Mouse (Mus musculus): Measurements from ENCODE around the gene Scn3a. TPM values are rescaled to one million over a fixed set of nuclear protein-coding genes. Genes with fewer than 3 reads are reported as not detected.

Scn3a gene
- polyA plus RNA-seq (2014; fragmentation: Nextera tagmentation; extraction: Ambion mirVana): 0.99 and 1.1 TPM in 2 replicates

DNA sequence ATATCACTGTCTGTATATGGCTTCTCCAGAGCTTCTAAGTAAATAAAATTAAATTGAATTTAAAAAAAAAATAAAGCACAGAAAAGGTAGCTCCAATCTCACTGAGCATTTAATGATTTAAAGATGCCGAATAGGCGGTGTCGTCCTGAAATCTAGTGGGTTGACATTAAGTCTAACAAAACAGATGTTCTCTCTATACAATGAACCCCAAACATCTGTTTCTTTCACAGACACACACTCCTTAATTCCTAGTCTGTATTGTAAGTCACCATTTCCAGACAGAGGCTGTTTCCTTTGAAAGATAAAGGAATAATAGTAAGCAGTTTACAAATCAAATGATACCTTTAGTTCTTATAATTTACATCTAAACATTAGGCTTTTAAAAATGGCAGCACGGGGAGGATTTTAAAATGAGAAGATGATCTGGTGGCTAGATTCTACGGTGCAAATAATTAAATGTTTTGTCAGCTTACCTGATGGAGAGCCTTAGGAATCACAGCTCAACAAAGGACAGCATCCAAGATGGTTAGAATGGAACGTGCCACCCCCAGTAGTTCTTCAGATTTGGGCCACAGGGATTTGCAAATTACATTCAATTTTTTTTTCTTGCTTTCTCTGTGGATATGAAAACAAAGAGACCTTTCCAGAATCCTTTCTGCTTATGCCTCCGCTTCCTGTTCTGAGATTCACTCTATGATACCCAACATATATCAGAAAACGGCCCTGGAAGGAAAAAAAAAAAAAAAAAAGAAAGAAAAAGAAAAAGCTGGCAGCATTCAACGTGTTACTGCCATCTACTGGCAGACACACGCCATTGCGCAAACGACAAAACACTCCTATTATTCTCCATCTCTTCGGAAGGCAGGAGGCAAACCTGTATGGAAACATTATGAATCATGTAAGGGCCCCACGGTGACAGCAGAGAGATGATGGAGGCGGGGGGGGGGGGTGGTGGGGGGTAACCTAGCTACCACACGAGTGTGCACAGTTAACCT, at the start of gene Scn3a:
Gene Scn3a, minus strand, starts transcription at position 835 of the 995 bp plus-strand sequence.
- no peaks in the 10 kb centered on the region for H3K9me3 ChIP-seq (ENCODE audit: control insufficient read depth, low read length)
- ATAC-seq (ENCODE audit: insufficient number of reproducible peaks, low FRiP score, low TSS enrichment, low read depth) (no peak), DNase-seq (ENCODE audit: low spot score) (peak; percentile 68)
- no peaks in the 10 kb centered on the region for H3K36me3 ChIP-seq (ENCODE audit: control insufficient read depth, insufficient read depth, low read length)
- H3K4me2 ChIP-seq (ENCODE audit: low read depth, severe bottlenecking): no peak within 1 kb of the TSS
- WGBS: 24% methylated on average over 16 of the region's 16 CpGs
- no peak within 1 kb of the TSS for H3K4me3 ChIP-seq (ENCODE audit: low read depth, low read length)
- H3K4me1 ChIP-seq (ENCODE audit: control insufficient read depth, insufficient read depth, low read length): no peaks in the 10 kb centered on the region; the same call in 1 of the 2 replicates
- H3K9ac ChIP-seq (ENCODE audit: low read length): no peak within 1 kb of the TSS
- no peaks in the 10 kb centered on the region for H3K27me3 ChIP-seq (ENCODE audit: control insufficient read depth, insufficient read depth, low read length)
- H3K27ac ChIP-seq (replicated peaks; ENCODE audit: low read depth, low read length): no peak within 1 kb of the TSS

DNA sequence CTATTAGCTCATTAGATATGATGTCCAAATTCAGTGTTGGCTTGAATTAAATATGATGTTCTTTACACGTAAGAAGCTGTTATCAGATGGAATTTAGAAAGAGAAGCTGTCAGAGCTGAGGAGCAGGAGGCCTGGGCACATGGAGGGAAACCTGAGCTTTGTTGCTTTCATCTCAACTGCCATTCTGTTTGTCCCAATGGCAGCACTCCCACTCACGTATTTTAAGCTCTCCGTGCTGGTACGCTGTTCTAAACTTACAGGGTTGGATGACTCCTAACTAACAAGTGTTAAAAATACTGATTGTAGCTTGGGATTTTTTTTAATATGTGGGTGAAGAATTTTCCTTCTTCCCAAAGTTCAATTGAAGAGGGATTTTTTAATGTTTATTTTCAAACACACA, 44.5 kb upstream of the Scn3a start:
- no peak for ATAC-seq (ENCODE audit: insufficient number of reproducible peaks, low FRiP score, low TSS enrichment, low read depth)

DNA sequence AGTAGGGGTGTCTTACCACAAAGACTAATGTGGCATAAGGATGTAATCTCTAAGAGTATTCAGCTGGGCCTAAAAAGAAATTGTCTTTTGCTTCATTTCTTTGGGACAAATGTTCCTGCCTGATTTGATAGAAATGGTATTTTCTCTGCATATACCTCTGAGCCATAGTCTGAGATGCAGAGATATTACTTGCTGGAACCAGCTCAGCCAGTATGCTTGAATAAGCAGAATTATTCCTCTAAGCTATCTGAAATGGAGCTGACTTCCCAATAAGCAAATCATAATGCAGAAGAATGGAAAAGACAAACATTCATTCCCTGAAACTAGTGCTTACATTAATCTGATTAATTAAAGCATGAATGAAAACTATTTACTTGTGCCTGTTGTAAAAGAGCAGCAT, 40.4 kb upstream of the Scn3a start:
- no peaks in the 10 kb centered on the region for H3K4me1 ChIP-seq (ENCODE audit: control insufficient read depth, insufficient read depth, low read length)
- DNase-seq (ENCODE audit: low spot score): no peak
- no peak for ATAC-seq (ENCODE audit: insufficient number of reproducible peaks, low FRiP score, low TSS enrichment, low read depth)

More for the DNA sequence above, 44.5 kb upstream of the Scn3a start:
- WGBS: 84% methylated on average over 4 of the region's 4 CpGs
- no peak overlapping the region for H3K9ac ChIP-seq (ENCODE audit: low read length)
- no peak for DNase-seq (ENCODE audit: low spot score)
- H3K36me3 ChIP-seq (ENCODE audit: control insufficient read depth, insufficient read depth, low read length): no peaks in the 10 kb centered on the region
- H3K4me3 ChIP-seq (ENCODE audit: low read depth, low read length): no peak overlapping the region
- no peaks in the 10 kb centered on the region for H3K4me1 ChIP-seq (ENCODE audit: control insufficient read depth, insufficient read depth, low read length)
- no peaks in the 10 kb centered on the region for H3K9me3 ChIP-seq (ENCODE audit: control insufficient read depth, low read length)
- H3K4me2 ChIP-seq (ENCODE audit: low read depth, severe bottlenecking): no peak overlapping the region
- no peaks in the 10 kb centered on the region for H3K27me3 ChIP-seq (ENCODE audit: control insufficient read depth, insufficient read depth, low read length)
- no peak overlapping the region for H3K27ac ChIP-seq (replicated peaks; ENCODE audit: low read depth, low read length)

DNA sequence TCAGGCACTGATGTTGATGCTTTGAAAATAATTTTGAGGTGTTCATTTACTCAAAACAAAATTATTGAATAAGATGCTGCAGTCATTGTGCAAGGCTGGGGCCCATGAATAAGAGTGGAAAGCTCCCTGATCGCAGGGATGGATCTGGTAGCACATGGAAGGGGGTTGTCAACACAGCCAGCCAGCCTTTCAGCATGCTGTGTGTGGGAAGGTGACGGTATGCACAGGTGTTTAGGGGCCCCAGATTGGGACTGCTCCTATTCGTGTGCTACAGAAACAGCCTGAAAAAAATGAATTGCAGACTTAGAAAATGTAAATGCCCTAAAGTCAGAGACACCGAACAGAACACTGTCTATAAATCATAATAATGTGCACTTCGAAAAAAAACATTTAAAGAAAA, 20.3 kb upstream of the Scn3a start:
- no peaks in the 10 kb centered on the region for H3K9me3 ChIP-seq (ENCODE audit: control insufficient read depth, low read length)
- H3K36me3 ChIP-seq (ENCODE audit: control insufficient read depth, insufficient read depth, low read length): no peaks in the 10 kb centered on the region
- no peak for DNase-seq (ENCODE audit: low spot score)
- no peaks in the 10 kb centered on the region for H3K27me3 ChIP-seq (ENCODE audit: control insufficient read depth, insufficient read depth, low read length)
- H3K4me3 ChIP-seq (ENCODE audit: low read depth, low read length): no peak overlapping the region
- no peak overlapping the region for H3K9ac ChIP-seq (ENCODE audit: low read length)
- 80% methylated on average over 5 of the region's 5 CpGs for WGBS
- no peak overlapping the region for H3K4me2 ChIP-seq (ENCODE audit: low read depth, severe bottlenecking)
- no peak overlapping the region for H3K27ac ChIP-seq (replicated peaks; ENCODE audit: low read depth, low read length)
- ATAC-seq (ENCODE audit: insufficient number of reproducible peaks, low FRiP score, low TSS enrichment, low read depth): no peak
- no peaks in the 10 kb centered on the region for H3K4me1 ChIP-seq (ENCODE audit: control insufficient read depth, insufficient read depth, low read length)

More for the DNA sequence above, 40.4 kb upstream of the Scn3a start:
- no peaks in the 10 kb centered on the region for H3K36me3 ChIP-seq (ENCODE audit: control insufficient read depth, insufficient read depth, low read length)
- no peak overlapping the region for H3K4me3 ChIP-seq (ENCODE audit: low read depth, low read length)
- no peak overlapping the region for H3K4me2 ChIP-seq (ENCODE audit: low read depth, severe bottlenecking)
- H3K9me3 ChIP-seq (ENCODE audit: control insufficient read depth, low read length): no peaks in the 10 kb centered on the region
- no peaks in the 10 kb centered on the region for H3K27me3 ChIP-seq (ENCODE audit: control insufficient read depth, insufficient read depth, low read length)
- H3K27ac ChIP-seq (replicated peaks; ENCODE audit: low read depth, low read length): no peak overlapping the region
- no peak overlapping the region for H3K9ac ChIP-seq (ENCODE audit: low read length)

DNA sequence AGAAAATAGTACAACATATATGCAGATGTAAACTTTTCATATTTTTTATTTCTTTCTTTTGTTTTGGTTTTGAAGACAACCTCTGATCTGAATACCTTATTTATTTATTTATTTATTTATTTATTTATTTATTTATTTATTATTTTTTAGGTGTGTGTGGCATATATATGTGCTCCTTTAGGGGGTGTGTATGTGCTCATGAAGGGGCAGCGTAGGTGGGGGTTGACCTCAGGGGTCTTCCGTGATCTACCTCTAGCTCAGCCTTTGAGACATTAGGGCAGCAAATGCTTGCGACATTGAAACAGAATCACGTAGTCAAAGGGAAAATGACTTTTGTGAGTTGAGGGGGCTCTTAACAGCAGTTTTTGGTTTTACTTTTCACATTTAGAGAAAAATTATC, 498 bp upstream of the Scn3a start:
- no peaks in the 10 kb centered on the region for H3K36me3 ChIP-seq (ENCODE audit: control insufficient read depth, insufficient read depth, low read length)
- ATAC-seq (ENCODE audit: insufficient number of reproducible peaks, low FRiP score, low TSS enrichment, low read depth): no peak

DNA sequence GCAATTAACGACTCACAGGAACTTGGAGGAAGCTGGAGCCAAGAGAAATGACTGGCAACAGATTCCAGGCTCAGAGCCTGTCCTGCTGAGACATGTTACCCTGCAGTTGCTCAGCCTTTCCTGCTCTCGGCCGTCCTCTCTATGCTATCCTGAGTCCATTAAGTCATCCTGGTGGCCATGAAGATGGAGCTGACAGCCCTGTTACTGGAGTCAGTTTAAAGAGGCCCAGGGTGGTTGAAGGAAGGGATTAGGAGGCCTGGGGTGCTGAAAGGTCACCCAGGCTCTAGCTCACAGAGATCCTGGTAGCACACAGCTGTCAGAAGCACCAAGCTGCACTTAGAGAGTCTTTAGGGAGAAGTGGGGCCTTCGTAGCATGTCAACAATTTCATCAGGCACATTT, 3.5 kb downstream of the Scn3a start:
- H3K9me3 ChIP-seq (ENCODE audit: control insufficient read depth, low read length): no peaks in the 10 kb centered on the region
- no peak overlapping the region for H3K9ac ChIP-seq (ENCODE audit: low read length)
- H3K36me3 ChIP-seq (ENCODE audit: control insufficient read depth, insufficient read depth, low read length): no peaks in the 10 kb centered on the region
- H3K4me2 ChIP-seq (ENCODE audit: low read depth, severe bottlenecking): no peak overlapping the region
- no peak; the same call in 1 of the 2 replicates for ATAC-seq (ENCODE audit: insufficient number of reproducible peaks, low FRiP score, low TSS enrichment, low read depth)
- H3K27me3 ChIP-seq (ENCODE audit: control insufficient read depth, insufficient read depth, low read length): no peaks in the 10 kb centered on the region
- no peak for DNase-seq (ENCODE audit: low spot score)
- H3K4me3 ChIP-seq (ENCODE audit: low read depth, low read length): no peak overlapping the region
- WGBS: 23% methylated on average over 4 of the region's 4 CpGs
- no peak overlapping the region for H3K27ac ChIP-seq (replicated peaks; ENCODE audit: low read depth, low read length)
- no peaks in the 10 kb centered on the region; the same call in 1 of the 2 replicates for H3K4me1 ChIP-seq (ENCODE audit: control insufficient read depth, insufficient read depth, low read length)

More for the DNA sequence above, 498 bp upstream of the Scn3a start:
- Histone ChIP-seq H3K4me3 (ENCODE audit: low read depth, low read length) (no peak overlapping the region), H3K4me2 (ENCODE audit: low read depth, severe bottlenecking) (no peak overlapping the region), H3K4me1 (ENCODE audit: control insufficient read depth, insufficient read depth, low read length) (no peaks in the 10 kb centered on the region; the same call in 1 of the 2 replicates), H3K27me3 (ENCODE audit: control insufficient read depth, insufficient read depth, low read length) (no peaks in the 10 kb centered on the region), H3K9ac (ENCODE audit: low read length) (no peak overlapping the region), H3K9me3 (ENCODE audit: control insufficient read depth, low read length) (no peaks in the 10 kb centered on the region), H3K27ac (replicated peaks; ENCODE audit: low read depth, low read length) (no peak overlapping the region)
- DNase-seq (ENCODE audit: low spot score): no peak
- 93% methylated on average over 4 of the region's 4 CpGs for WGBS

DNA sequence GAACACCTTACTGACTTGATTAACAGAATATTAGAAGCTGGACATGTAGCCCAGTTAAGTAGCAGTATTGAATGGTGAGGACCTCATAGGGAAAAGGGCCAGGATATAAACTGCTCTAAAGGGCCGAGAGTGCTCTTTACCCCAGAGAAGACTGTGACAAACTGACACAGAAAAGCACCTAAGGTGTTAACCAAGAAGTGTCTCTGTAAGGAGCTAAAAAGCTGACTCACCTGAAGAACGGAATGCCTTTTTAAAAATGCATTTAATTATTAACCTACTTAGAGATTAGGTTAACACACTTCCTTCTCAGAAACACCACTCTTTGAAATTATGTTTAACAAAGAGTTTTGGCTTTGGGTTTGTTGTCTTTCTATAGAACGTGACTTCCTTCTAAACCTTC, 9.7 kb downstream of the Scn3a start:
- Histone ChIP-seq H3K27ac (replicated peaks; ENCODE audit: low read depth, low read length) (no peak overlapping the region), H3K4me1 (ENCODE audit: control insufficient read depth, insufficient read depth, low read length) (no peaks in the 10 kb centered on the region), H3K36me3 (ENCODE audit: control insufficient read depth, insufficient read depth, low read length) (no peaks in the 10 kb centered on the region), H3K9me3 (ENCODE audit: control insufficient read depth, low read length) (no peaks in the 10 kb centered on the region), H3K4me2 (ENCODE audit: low read depth, severe bottlenecking) (no peak overlapping the region), H3K9ac (ENCODE audit: low read length) (no peak overlapping the region), H3K4me3 (ENCODE audit: low read depth, low read length) (no peak overlapping the region), H3K27me3 (ENCODE audit: control insufficient read depth, insufficient read depth, low read length) (no peaks in the 10 kb centered on the region)
- DNase-seq (ENCODE audit: low spot score) (no peak), ATAC-seq (ENCODE audit: insufficient number of reproducible peaks, low FRiP score, low TSS enrichment, low read depth) (no peak)
- WGBS: 82% methylated on average over 3 of the region's 3 CpGs

DNA sequence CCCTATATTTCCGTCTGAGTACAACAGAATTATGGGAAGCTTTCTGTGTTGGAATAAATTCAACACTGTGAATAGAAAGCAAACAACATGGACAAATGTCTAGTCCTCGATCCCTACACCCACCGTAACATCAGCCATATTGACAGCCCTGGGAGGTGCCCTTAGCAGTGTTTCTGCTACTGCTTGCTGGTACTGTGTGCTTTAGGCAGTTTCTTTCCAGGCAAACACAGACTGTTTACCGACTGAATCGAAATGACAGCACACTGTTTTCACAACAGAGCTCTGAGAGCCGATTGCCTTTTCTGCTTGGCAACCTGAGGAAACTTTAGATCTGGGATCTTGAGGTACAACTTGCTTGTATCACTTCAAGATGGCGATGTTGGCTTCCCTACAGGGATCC, 12.8 kb downstream of the Scn3a start:
- ATAC-seq (ENCODE audit: insufficient number of reproducible peaks, low FRiP score, low TSS enrichment, low read depth): no peak
- 89% methylated on average over 7 of the region's 7 CpGs for WGBS

More for the DNA sequence above, 12.8 kb downstream of the Scn3a start:
- Histone ChIP-seq H3K4me3 (ENCODE audit: low read depth, low read length) (no peak overlapping the region), H3K4me2 (ENCODE audit: low read depth, severe bottlenecking) (no peak overlapping the region), H3K36me3 (ENCODE audit: control insufficient read depth, insufficient read depth, low read length) (no peaks in the 10 kb centered on the region), H3K9ac (ENCODE audit: low read length) (no peak overlapping the region), H3K9me3 (ENCODE audit: control insufficient read depth, low read length) (no peaks in the 10 kb centered on the region), H3K27ac (replicated peaks; ENCODE audit: low read depth, low read length) (no peak overlapping the region), H3K4me1 (ENCODE audit: control insufficient read depth, insufficient read depth, low read length) (peaks cover 2% of the 10 kb centered on the region; the same call in 1 of the 2 replicates), H3K27me3 (ENCODE audit: control insufficient read depth, insufficient read depth, low read length) (no peaks in the 10 kb centered on the region)
- DNase-seq (ENCODE audit: low spot score): no peak
